Mouse (Mus musculus) spleen, adult 2 months (tissue): ENCODE data around the gene Usp47. TPM values are rescaled to one million over a fixed set of nuclear protein-coding genes. Genes with fewer than 3 reads are reported as not detected.

Experiments
- DNase-seq, 2 experiments: peaks; one replicate each; pipeline versions ENCODE4 v3.0.0 to v3.0.0-alpha.2; 2012 to 2021; ENCODE audit warnings: low spot score in 2 of 2, low read depth in 1 of 2
- H3K27ac ChIP-seq: fragments of 200-500 bp; 2 replicates; pipeline ENCODE4 v1.5.1; 2012; ENCODE audit warnings: low read length, inconsistent platforms; ENCODE audit not compliant: insufficient read depth
- H3K27me3 ChIP-seq: fragments of 200-500 bp; 2 replicates; pipeline ENCODE4 v1.6.1; 2012; ENCODE audit warnings: mild to moderate bottlenecking, moderate library complexity, low read length, inconsistent platforms; ENCODE audit not compliant: control insufficient read depth, insufficient read depth
- H3K36me3 ChIP-seq: fragments of 200-500 bp; 2 replicates; pipeline ENCODE4 v1.6.1; 2012; ENCODE audit warnings: mild to moderate bottlenecking, low read length, inconsistent platforms; ENCODE audit not compliant: control insufficient read depth, insufficient read depth
- H3K4me1 ChIP-seq: fragments of 200-500 bp; 2 replicates; pipeline ENCODE4 v1.6.1; 2011; ENCODE audit warnings: inconsistent platforms; ENCODE audit not compliant: control insufficient read depth, insufficient read depth, insufficient read length
- H3K4me3 ChIP-seq: fragments of 200-500 bp; 2 replicates; pipeline ENCODE4 v1.5.1; 2011; ENCODE audit warnings: mild to moderate bottlenecking, inconsistent platforms; ENCODE audit not compliant: insufficient read depth, insufficient read length; ENCODE audit errors: extremely low read depth
- CTCF ChIP-seq: fragments of 200-500 bp; IDR thresholded peaks from 2 replicates; pipeline ENCODE4 v1.5.1; 2011; ENCODE audit warnings: mild to moderate bottlenecking, inconsistent platforms; ENCODE audit not compliant: insufficient read depth, insufficient read length, insufficient replicate concordance; ENCODE audit errors: extremely low read depth
- POLR2A ChIP-seq: fragments of 200-500 bp; IDR thresholded peaks from 2 replicates; pipeline ENCODE4 v1.6.1; 2011; ENCODE audit warnings: low read depth, low read length, inconsistent platforms
- WGBS: fragments of 180-500 bp; shearing (Covaris S2); methylation state at CpG from one replicate; pipeline ENCODE4 v1.1.7; 2018; 5-methylcytosine and 5-hydroxymethylcytosine counted together
- polyA plus RNA-seq: library from polyadenylated mRNA; depleted of rRNA; stranded (reverse); fragments of >200 nt; gene quantifications from 2 replicates; pipeline ENCODE4 v1.2.3, GENCODE M21; 2012

The Usp47 gene
- polyA plus RNA-seq, 1 experiment, result 5.2 TPM

- no peaks in the 10 kb centered on the region for H3K4me1 ChIP-seq
- H3K4me3 ChIP-seq, result no peak overlapping the region
- TF ChIP-seq POLR2A, result no peak
- no peak for TF ChIP-seq CTCF
- H3K27me3 ChIP-seq, result no peaks in the 10 kb centered on the region
- H3K36me3 ChIP-seq, result no peaks in the 10 kb centered on the region
- WGBS, result 90% methylated on average over 7 of the region's 7 CpGs
- no peak overlapping the region for H3K27ac ChIP-seq
- no peak for DNase-seq
Observed at GRCm38 (mm10) chr7:112125625-112126260, 102.4 kb downstream of the Usp47 start.

GRCm38 (mm10) chr7:112127085-112127637 is 103.9 kb downstream of the Usp47 start:
- no peak for DNase-seq
- Histone ChIP-seq H3K27ac (no peak overlapping the region), H3K4me3 (no peak overlapping the region), H3K27me3 (no peaks in the 10 kb centered on the region), H3K36me3 (no peaks in the 10 kb centered on the region), H3K4me1 (no peaks in the 10 kb centered on the region)
- no peak for TF ChIP-seq CTCF
- TF ChIP-seq POLR2A, result no peak
- WGBS, result 91% methylated on average over 5 of the region's 5 CpGs

DNA sequence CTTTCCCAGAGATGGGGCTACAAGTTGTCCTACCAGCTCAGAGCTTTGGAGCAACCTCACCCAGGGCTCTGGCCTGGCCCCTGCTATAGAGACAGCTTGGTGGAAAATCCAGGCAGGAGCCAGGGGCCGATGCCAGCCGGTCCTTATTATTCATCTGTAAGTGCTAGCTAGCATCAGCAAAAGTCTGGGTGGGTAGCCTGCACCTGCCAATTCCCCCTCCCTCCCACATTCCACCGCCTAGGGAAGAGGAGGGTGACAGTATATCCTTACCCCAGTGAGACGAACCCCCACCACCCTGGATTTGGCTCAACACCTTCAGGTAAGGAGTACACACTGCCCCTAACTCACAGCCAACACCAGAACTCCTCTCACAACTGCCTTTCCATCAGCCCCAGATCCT is 104.7 kb downstream of the Usp47 start:
- Histone ChIP-seq H3K36me3 (no peaks in the 10 kb centered on the region), H3K4me3 (no peak overlapping the region), H3K4me1 (no peaks in the 10 kb centered on the region), H3K27me3 (no peaks in the 10 kb centered on the region), H3K27ac (no peak overlapping the region)
- TF ChIP-seq POLR2A (no peak), CTCF (no peak)
- WGBS, result 87% methylated on average over 4 of the region's 4 CpGs
- DNase-seq, result no peak

DNA sequence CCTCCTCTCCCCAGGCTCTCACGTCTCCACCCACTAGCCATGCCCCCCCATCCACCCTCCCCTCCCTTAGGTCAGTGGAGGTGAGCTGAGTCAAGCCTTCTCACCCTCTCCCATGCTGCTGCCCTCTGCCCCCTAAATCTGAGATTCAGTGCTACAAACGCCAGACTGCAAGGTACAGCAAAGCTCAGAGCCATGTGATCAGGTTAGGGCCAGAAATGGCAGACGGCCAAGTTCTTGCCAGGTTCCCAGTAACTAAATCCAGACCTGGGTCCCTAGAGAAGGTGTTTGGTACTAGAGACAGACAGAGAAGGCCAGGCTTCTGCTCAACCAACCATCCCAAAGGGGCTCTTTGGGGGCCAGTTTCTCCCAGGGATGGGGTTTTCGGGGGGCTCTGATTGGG is 105.5 kb downstream of the Usp47 start:
- no peak for DNase-seq
- no peaks in the 10 kb centered on the region for H3K36me3 ChIP-seq
- no peaks in the 10 kb centered on the region for H3K4me1 ChIP-seq
- TF ChIP-seq CTCF (no peak), POLR2A (no peak)
- WGBS, result 88% methylated on average over 4 of the region's 4 CpGs
- H3K4me3 ChIP-seq, result no peak overlapping the region
- no peaks in the 10 kb centered on the region for H3K27me3 ChIP-seq
- H3K27ac ChIP-seq, result no peak overlapping the region

GRCm38 (mm10) chr7:112129851-112130250 is 106.5 kb downstream of the Usp47 start:
- Histone ChIP-seq H3K36me3 (no peaks in the 10 kb centered on the region), H3K4me3 (no peak overlapping the region), H3K27me3 (no peaks in the 10 kb centered on the region), H3K27ac (no peak overlapping the region), H3K4me1 (no peaks in the 10 kb centered on the region)
- WGBS, result 87% methylated on average over 6 of the region's 6 CpGs
- no peak for DNase-seq
- TF ChIP-seq POLR2A (no peak), CTCF (no peak)

DNA sequence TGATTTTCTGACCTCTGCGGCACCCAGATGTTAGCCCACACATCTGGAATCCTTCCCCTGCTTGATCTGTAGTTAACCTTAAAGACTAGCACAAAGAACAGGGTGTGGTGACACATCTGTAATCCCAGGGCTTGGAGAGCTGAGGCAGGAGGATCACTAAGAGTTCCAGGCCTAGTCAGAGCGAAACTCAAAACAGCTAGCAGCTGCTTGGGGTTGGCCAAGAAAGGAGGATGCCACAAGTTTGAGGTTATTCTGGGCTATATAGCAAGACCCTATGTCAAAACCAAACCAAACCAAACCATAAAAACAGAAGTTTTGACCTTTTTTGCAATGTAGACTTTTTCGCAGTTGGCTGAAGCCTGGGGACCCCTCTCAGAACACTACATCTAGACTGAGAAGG is 107.4 kb downstream of the Usp47 start:
- DNase-seq, result no peak
- no peak for TF ChIP-seq CTCF
- TF ChIP-seq POLR2A, result no peak
- H3K27ac ChIP-seq, result no peak overlapping the region
- H3K36me3 ChIP-seq, result no peaks in the 10 kb centered on the region
- H3K4me3 ChIP-seq, result no peak overlapping the region
- WGBS, result 86% methylated on average over 3 of the region's 3 CpGs
- H3K27me3 ChIP-seq, result no peaks in the 10 kb centered on the region
- H3K4me1 ChIP-seq, result no peaks in the 10 kb centered on the region

DNA sequence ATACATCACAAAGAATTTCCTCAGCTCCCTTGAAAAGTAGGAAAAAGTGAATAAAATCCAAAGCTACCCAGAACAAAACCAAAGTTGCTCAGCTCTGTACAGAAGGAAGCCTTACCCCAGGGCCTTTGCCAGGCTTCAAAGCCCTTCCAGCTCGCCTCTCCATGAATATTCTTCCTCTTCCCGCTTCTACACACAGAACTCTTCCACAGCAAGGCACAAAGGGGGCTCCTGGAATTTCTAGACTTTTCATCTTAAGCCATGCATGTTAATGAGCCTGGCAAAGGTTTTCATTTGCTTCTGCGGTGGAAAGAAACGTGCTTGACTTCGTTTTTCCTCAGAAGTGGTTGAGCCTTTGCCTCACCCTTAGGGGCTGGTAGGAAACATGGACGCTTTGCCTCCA is 108.7 kb downstream of the Usp47 start:
- H3K27me3 ChIP-seq, result no peaks in the 10 kb centered on the region
- H3K27ac ChIP-seq, result no peak overlapping the region
- DNase-seq, result no peak
- no peaks in the 10 kb centered on the region for H3K4me1 ChIP-seq
- H3K36me3 ChIP-seq, result no peaks in the 10 kb centered on the region
- WGBS, result 82% methylated on average over 6 of the region's 6 CpGs
- TF ChIP-seq POLR2A (no peak), CTCF (no peak)
- no peak overlapping the region for H3K4me3 ChIP-seq
